Mouse (Mus musculus) layer of hippocampus, adult 9-10 months (tissue): ENCODE data around the gene Slc38a10.

Experiments
- DNase-seq: peaks from one replicate; pipeline ENCODE4 v3.0.0; 2022; ENCODE audit warnings: low spot score

The Slc38a10 gene

GRCm38 (mm10) chr11:120098588-120099511 is 52.3 kb downstream of the Slc38a10 start, which contains the start of the genes Tepsin and Ndufaf8:
TSS of gene Tepsin (minus strand) at chr11:120098731.
TSS of gene Ndufaf8 (plus strand) at chr11:120098928.
- peak; percentile 100 for DNase-seq

DNA sequence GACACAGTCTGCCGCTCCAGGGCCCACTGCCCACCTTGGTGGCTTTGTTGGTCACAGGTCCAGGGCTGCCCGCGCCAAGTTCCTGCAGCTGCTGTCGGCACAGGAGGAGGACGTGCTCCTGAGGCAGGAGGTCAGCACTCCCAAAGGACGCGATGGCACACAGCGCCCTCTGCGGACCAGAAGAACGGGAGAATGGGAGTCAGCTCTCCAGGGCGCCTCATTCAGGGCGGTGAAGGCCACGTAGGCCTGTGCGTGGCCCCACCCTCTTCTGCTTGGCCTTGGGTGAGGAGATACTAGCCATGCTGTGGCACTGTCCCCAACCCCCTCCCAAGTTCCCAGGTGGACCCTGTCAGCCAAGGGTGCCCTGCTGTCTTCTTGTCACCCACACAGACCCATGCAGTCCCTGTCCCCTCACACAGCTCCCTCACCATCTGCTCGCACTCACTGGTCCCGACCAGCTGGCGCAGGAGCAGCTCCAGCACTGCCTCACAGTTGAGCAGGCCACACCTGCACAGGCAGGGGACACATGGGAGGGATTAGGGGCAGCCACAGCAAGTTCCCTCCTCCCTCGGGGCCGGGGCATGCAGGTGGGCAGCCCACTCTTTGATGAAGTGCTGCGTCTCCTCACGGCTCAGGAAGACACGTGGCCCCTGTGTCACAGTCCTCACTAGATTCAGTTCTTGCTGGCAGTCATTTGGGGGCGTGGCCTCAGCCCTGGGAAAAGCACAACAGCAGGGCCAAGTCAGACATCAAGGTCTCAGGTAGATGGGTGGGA is 58.1 kb downstream of the Slc38a10 start:
- no peak for DNase-seq

GRCm38 (mm10) chr11:120090661-120091060 is 60.5 kb downstream of the Slc38a10 start:
- DNase-seq = no peak

DNA sequence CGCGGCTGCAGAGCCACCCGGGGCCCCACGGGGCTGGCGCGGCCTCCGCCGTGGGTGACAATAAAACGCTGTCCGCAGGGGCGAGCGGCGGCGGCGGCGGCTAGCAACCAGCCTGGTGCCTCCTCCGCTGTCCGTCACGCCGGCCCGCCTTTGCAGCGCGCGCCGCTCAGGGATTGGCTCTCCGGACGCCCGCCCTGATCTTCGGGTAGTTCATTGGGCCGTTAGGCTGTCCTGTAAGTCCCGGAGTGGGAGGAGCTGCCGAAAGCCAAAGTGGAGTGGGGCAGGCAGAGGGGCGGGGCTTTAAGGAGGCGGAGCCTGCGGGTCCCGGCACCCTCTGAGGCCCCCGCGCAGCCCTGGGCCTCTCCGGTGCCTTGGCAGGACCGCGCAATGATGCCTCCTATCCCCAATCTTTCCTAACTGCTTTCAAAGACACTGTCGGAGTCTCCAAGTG is 64.4 kb downstream of the Slc38a10 start, which contains the start of gene Cep131:
Gene Cep131 (minus strand): TSS at position 126 of the 451 bp plus-strand sequence.
- peak; percentile 94 for DNase-seq

DNA sequence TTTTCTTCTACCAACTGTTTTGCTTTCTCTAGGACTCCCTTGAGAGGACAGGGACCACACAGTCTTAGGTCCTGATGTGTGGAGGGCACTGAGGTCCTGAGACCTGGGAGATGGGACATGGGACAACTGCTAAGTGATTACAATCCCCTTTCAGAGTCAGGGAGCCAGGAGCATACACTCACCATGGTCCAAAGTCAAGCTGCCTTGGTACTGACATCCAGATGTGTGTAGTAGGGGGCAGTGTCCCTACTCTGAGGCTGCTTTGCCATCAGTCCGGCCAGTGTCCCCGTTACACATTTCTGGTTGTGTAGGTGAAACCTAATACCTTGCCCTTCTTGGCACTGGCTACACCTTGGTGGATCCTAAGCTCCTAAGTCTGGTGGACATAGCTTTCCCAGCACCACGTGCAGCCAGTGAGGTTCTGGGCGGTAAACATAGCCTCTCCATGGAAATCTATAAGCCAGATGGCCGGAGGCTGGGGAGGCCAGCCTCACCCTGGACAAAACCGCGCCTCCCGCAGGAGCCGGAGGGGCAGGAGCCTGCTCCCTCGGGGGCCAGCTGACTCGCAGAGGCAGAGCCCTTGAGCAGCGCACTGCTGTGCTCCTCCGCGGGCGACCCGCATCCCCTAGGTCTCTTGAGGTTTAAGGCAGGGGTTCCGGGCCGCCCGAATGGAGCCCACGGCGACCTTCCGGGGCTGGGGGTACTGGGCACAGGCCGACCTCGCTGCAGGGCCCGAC is 65.1 kb downstream of the Slc38a10 start:
- DNase-seq = no peak

- no peak for DNase-seq
Observed at GRCm38 (mm10) chr11:120080282-120080681, 70.9 kb downstream of the Slc38a10 start.

- DNase-seq = no peak
Observed at GRCm38 (mm10) chr11:120076191-120076590, 75.0 kb downstream of the Slc38a10 start.

GRCm38 (mm10) chr11:120072986-120073647 is 78.0 kb downstream of the Slc38a10 start:
- DNase-seq = no peak

DNA sequence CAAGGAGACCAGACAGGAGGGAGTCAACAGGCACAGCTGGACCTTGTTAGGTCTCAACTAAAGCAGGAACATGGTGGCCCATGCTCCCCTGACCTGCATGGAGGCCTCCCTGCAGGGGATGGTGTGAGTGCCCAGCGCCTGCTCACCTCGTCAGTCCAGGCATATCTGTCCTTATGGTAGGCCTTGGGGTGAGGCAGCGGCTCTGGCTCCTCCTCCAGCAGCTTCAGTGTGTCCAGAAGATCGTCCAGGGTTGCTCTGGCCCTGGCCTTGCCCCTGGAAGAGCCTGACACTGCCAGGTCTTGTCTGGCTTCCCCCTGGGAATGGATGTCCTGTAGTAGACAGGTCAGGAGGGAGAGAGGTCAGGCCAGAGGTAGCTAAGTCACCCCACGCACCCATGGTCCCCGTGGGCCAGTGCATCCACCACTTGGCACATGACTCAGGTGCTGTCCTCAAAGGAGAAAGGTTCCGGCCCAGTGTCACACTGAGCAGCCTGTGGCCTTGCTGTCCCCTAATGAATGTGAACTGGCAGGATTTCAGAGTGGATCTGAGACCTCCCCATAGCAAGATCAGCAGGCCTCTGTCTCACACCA is 79.3 kb downstream of the Slc38a10 start:
- DNase-seq = no peak

- no peak for DNase-seq
Observed at GRCm38 (mm10) chr11:120071065-120071464, 80.1 kb downstream of the Slc38a10 start.

GRCm38 (mm10) chr11:120070286-120070930 is 80.7 kb downstream of the Slc38a10 start:
- DNase-seq = no peak

- no peak for DNase-seq
Observed at GRCm38 (mm10) chr11:120069261-120069660, 81.9 kb downstream of the Slc38a10 start.

GRCm38 (mm10) chr11:120067834-120068233 is 83.3 kb downstream of the Slc38a10 start:
- no peak for DNase-seq

DNA sequence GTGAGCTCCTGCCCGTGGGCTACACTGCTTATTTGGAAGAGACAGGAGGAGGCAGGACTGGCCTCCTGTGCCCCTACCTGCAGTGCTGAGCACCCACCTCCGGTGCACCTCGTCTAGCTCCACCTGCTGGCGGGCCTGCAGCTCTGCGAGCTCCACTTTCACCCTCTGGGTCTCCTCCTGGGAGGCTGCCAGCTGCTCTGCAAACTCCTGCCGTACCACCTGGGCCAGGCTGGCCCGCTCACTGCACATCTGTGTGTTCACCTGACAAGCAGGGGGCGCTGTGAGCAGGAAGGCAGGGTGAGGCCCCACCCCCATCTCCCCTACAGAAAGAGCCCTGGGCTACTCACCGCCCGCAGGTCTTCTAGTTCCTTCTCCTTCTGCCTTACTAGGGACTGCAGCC is 85.9 kb downstream of the Slc38a10 start:
- DNase-seq = no peak

GRCm38 (mm10) chr11:120064668-120065040 is 86.5 kb downstream of the Slc38a10 start:
- DNase-seq = no peak

DNA sequence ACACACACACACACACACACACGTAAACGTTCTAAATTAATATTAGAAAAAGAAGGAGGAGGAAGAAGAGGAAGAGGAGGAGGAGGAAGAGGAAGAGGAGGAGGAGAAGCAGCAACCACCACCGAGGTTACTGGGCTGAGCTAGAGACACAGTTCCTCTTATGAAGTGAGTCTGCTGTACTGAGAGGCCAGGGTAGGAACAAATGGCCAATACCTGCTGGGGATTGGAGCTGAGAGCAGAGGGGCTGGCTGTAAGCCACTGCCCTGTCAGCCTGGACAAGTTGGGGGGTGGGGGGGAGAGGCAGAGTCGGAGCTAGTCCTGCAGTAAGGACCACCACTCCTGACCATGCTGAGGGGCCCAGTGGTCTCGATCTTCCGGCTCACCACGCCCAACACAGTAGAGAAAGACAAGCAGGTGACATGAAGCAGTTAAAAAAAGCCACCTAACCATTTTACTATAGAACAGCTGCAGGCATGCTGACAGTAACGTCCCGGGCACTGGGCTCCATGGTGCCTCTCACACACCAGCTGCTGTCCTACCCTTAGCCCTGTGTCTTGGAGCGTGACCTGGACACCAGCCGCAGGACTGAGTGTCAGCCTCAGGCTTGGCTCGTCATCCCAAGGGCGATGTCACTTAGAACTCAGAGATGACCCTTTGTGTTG is 87.0 kb downstream of the Slc38a10 start:
- DNase-seq = no peak

DNA sequence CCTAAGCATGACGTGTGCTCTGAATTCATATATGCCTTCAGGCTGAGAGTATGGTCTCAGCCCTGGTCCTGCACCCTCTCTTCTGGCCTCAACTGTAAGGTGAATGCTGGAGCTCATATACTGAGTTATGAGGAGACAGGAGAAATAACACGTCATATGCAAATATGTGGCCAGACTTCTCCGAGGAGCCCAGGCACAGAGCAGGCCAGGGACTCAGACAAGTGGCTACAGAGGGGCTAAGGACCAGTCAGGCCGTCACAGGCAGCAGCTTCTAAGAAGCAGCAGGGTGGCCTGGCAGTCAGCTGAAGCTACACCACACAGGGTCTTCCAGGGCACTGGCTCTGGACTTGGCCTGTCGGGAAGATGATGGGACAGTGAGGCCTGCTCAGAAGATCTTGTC is 87.8 kb downstream of the Slc38a10 start:
- DNase-seq = no peak

GRCm38 (mm10) chr11:120060634-120061033 is 90.5 kb downstream of the Slc38a10 start:
- DNase-seq = no peak

DNA sequence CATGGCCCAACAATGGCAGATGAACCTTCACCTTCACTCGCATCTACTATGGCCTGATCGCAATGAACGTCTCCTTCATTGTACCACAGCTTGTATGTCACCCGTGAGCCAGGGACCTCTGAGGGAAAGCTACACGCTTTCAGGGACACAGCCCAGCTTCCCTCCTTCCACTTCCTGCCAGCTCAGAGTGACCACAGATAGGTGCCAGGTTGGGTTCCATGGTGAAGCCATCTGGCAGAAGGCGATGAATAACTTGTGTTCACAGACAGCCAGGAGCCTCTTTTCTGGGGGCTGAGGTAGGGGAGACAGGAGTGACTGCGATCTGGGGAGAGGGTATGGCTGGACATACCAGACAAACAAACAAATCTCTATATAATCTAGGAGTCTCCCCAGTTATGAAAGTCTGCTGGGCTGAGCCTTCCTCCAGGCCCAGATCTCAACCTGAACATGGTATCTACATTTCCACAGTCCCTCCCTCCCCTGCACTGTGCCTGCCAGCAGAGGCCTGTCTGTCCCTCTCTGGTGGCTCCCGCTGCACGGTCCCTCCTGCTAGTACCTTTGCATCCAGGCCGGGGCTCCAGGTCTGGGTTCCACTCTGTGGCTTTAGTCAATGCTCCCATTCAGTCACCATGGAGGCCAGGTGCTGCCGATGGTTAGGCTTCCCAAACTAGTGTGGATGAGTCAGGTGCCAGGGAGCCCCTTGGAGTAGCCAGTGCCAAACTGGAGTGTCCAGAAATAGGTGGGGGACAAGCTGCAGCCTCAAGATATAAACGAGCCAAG is 95.0 kb downstream of the Slc38a10 start:
- no peak for DNase-seq
